Mouse (Mus musculus) hindlimb bud, embryonic 11.5 days (tissue): ENCODE data around the gene Tk1.

ENCODE experiments used
- DNase-seq: peaks from one replicate; pipeline ENCODE4 v3.0.0-alpha.2; 2012; ENCODE audit warnings: low read depth, low spot score; ENCODE audit errors: extremely low spot score

Gene Tk1

GRCm38 (mm10) chr11:117825333-117826101 is at the start of gene Tk1, which contains the start of gene Afmid:
Gene Tk1, minus strand, starts transcription at chr11:117826092.
Gene Afmid, plus strand, starts transcription at chr11:117825924.
- peak; percentile 71 for DNase-seq

- DNase-seq = no peak
Observed at GRCm38 (mm10) chr11:117875681-117876080, 49.8 kb upstream of the Tk1 start.

- DNase-seq = no peak
Observed at GRCm38 (mm10) chr11:117874419-117874818, 48.5 kb upstream of the Tk1 start.

- peak; percentile 68 for DNase-seq
Observed at GRCm38 (mm10) chr11:117872861-117873608, 47.1 kb upstream of the Tk1 start, which contains the start of gene Tha1. Gene Tha1, minus strand, starts transcription at chr11:117873481.

GRCm38 (mm10) chr11:117871911-117872584 is 46.2 kb upstream of the Tk1 start:
- no peak for DNase-seq

- DNase-seq = no peak
Observed at GRCm38 (mm10) chr11:117871376-117871775, 45.5 kb upstream of the Tk1 start.

- peak; percentile 75 for DNase-seq
Observed at GRCm38 (mm10) chr11:117870688-117871365, 44.9 kb upstream of the Tk1 start.

GRCm38 (mm10) chr11:117865988-117866387 is 40.1 kb upstream of the Tk1 start:
- no peak for DNase-seq

GRCm38 (mm10) chr11:117864805-117865204 is 38.9 kb upstream of the Tk1 start:
- DNase-seq = no peak

GRCm38 (mm10) chr11:117863174-117863856 is 37.4 kb upstream of the Tk1 start:
- no peak for DNase-seq

GRCm38 (mm10) chr11:117860601-117861000 is 34.7 kb upstream of the Tk1 start, which contains the start of gene Tmem235:
Gene Tmem235, plus strand, starts transcription at chr11:117860752.
- DNase-seq = no peak

- DNase-seq = no peak
Observed at GRCm38 (mm10) chr11:117858392-117858791, 32.5 kb upstream of the Tk1 start.

- no peak for DNase-seq
Observed at GRCm38 (mm10) chr11:117857462-117857861, 31.6 kb upstream of the Tk1 start.

- no peak for DNase-seq
Observed at GRCm38 (mm10) chr11:117855975-117856374, 30.1 kb upstream of the Tk1 start.

GRCm38 (mm10) chr11:117855360-117855759 is 29.5 kb upstream of the Tk1 start:
- DNase-seq = no peak

- DNase-seq = no peak
Observed at GRCm38 (mm10) chr11:117854241-117854640, 28.3 kb upstream of the Tk1 start.

GRCm38 (mm10) chr11:117852875-117853274 is 27.0 kb upstream of the Tk1 start:
- DNase-seq = no peak

- no peak for DNase-seq
Observed at GRCm38 (mm10) chr11:117848985-117849671, 23.2 kb upstream of the Tk1 start, which contains the start of gene Birc5. Gene Birc5, plus strand, starts transcription at chr11:117849251.

- DNase-seq = no peak
Observed at GRCm38 (mm10) chr11:117848271-117848984, 22.5 kb upstream of the Tk1 start.
